Mouse (Mus musculus) A20 (cell line): ENCODE data around the gene Mettl7b.

Source experiments
- DNase-seq: peaks from one replicate; pipeline ENCODE4 v3.0.0-alpha.2; 2011; ENCODE audit warnings: low read depth, low spot score

The Mettl7b gene

GRCm38 (mm10) chr10:128919966-128920365, 40.8 kb downstream of the Mettl7b start:
- DNase-seq: no peak

- no peak for DNase-seq
Observed at GRCm38 (mm10) chr10:128919203-128919631, 41.6 kb downstream of the Mettl7b start.

- no peak for DNase-seq
Observed at GRCm38 (mm10) chr10:128918246-128918645, 42.5 kb downstream of the Mettl7b start.

GRCm38 (mm10) chr10:128917400-128917799, 43.4 kb downstream of the Mettl7b start:
- no peak for DNase-seq

- DNase-seq: no peak
Observed at GRCm38 (mm10) chr10:128916665-128917064, 44.1 kb downstream of the Mettl7b start.

DNA sequence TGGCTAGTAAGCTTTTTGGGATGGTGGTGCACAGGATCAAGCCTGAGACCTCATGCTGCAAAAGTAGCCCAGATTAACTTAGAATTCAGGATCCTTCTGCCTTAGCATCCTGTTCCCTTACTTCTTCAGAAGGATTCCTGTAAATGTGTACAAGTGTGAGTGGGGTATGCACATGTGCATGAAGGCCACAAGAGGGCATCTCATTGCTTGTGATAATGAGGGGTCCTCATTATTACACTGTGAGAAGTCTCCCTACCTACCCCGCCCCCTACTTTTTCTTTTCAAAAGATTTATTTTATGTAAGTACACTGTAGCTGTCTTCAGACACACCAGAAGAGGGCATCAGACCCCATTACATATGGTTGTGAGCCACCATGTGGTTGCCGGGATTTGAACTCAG, 45.2 kb downstream of the Mettl7b start:
- peak; percentile 22 for DNase-seq

GRCm38 (mm10) chr10:128913696-128914095, 47.1 kb downstream of the Mettl7b start:
- DNase-seq: no peak

DNA sequence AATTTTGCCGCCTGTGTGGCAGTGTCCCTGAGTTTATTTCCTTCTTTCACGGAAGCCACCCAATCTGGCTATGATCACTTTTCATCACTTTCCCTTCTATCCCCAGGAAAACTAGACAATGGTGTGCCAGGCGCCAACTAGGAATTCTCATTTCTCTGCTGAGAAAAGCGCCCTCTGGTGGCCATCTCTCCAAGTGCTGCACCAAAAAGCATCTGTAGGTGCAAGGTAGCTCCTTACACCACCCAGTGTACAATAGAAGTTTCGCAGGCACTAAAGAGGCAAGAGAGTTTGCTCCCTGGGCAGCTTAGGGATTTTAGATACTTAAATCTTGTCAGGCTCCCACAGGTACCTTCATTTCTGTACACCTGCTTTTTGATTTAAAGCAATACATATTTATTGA, 47.6 kb downstream of the Mettl7b start:
- peak; percentile 79 for DNase-seq

DNA sequence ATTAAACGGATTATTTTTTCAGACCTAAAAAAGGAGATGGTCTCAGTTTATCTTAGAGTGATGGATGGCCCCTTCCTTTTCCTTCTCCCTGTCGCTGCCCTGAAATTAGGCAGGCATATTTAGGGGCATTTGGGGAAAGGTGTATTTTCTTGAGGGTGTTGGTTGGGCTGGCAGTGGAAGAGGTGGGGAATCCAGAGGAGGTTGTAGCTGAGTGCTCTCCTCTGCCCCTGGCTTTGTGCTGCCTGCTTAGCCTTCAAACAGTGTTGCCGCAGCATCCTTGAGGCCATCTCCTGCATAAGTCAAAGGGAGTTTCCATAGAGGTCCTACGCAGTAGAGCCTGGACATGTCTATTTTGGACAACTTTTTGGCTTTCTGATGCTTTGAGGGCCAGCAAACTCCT, 48.0 kb downstream of the Mettl7b start:
- no peak for DNase-seq

DNA sequence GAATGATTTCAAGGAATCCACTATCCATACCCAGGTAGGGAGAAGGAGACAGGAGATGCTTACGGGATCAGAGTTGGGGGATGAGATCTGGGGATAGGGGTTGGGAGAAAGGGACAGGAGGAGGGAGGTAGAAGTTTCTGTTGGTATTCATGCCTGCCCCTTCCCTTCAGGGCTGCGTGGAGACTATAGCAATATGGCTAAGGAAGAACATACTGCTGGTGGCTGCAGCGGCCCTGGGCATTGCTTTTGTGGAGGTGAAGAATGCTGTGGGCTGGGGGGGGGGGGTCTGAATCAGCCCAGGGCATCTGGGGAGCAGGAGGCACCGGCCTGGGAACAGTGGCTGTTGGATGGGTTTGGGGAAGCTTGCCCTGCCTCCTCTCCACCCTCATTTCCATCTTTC, 48.5 kb downstream of the Mettl7b start:
- DNase-seq: no peak

- no peak for DNase-seq
Observed at GRCm38 (mm10) chr10:128911430-128911829, 49.4 kb downstream of the Mettl7b start.

- no peak for DNase-seq
Observed at GRCm38 (mm10) chr10:128910066-128910841, 50.5 kb downstream of the Mettl7b start.

- no peak for DNase-seq
Observed at GRCm38 (mm10) chr10:128909567-128910028, 51.2 kb downstream of the Mettl7b start.

- no peak for DNase-seq
Observed at GRCm38 (mm10) chr10:128908778-128909448, 51.9 kb downstream of the Mettl7b start.
